Mouse (Mus musculus) retina, postnatal 1 day (tissue): Measurements from ENCODE around the gene Gpr108.

Experiments
- DNase-seq: peaks from one replicate; pipeline ENCODE4 v3.0.0-alpha.2; 2012

The Gpr108 gene

GRCm38 (mm10) chr17:57201841-57202724 lies 46.2 kb downstream of the Gpr108 start:
- no peak for DNase-seq

DNA sequence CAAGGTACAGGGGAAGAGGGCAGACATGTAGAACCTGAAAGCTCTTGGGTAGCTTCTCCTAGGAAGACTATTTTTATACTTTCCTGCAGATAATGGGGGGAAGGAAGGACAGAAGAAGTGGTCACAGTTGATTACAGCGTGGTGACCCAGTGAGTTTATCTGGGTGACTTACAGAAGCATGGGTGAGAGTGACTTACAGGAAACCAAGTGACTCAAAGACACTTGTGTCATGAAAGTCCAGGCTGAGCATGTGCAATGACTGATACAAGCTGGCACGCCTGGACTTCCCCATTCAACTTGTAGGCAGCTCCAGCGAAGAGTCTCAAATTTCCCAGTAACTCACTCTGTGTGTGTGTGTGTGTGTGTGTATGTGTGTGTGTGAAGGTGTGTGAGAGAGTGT lies 50.0 kb downstream of the Gpr108 start:
- DNase-seq, result no peak

- DNase-seq, result no peak
These were observed 52.8 kb downstream of the Gpr108 start for GRCm38 (mm10) chr17:57195326-57196010.

GRCm38 (mm10) chr17:57194771-57195170 lies 53.5 kb downstream of the Gpr108 start:
- DNase-seq, result no peak

DNA sequence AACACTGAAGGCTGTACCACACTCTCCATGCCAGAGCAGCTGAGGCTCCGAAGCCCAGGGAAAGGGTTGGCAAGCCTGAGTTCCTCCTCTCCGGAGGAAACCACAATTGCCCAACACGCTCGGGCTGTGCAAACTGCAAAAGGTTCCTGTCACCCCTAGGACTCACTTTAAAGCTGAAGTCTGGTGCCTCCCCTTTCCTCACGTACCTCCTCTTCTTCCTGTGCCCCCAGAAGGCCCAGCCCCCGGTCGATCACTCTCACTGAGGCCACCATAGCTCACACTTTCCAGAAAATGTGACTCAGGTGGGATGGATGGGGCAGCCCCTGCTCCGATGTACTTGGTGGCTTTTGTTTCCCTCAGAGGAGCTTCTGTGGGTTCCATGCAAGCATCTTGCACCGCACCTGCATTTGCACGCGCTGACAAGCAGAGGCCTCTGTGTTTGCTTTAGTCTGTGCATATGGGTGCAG lies 54.2 kb downstream of the Gpr108 start, which contains the start of gene Tnfsf14:
Gene Tnfsf14, minus strand, starts transcription at position 137 of the 467 bp plus-strand sequence.
- DNase-seq, result no peak

GRCm38 (mm10) chr17:57188510-57189192 lies 59.6 kb downstream of the Gpr108 start:
- DNase-seq, result no peak

- DNase-seq, result no peak
These were observed 62.6 kb downstream of the Gpr108 start for GRCm38 (mm10) chr17:57185641-57186040.
